Mouse (Mus musculus): Measurements from ENCODE around the gene Bckdhb. TPM values are rescaled to one million over a fixed set of nuclear protein-coding genes. Genes with fewer than 3 reads are reported as not detected.

Gene Bckdhb
- polyA plus RNA-seq, 1 experiment, result 21.9 TPM

DNA sequence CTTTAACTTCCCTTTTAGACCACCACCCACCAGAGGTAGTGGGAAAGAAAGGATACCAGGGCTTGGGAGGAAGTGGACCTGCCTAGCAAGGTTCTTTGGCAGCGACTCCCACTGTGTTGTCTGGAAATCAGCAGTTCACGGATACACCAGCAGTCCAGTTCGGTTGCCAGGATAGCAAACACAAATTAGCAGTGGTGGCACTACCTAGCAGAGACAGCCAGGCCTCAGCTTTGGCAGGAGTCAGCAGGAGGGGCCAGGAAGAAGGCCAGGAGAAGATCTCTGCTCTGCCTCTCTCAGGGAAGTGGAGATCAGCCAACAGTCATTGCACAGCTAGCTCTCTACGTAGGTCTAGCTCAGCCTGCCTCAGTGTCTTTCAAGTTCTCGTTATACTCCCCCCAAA, 159.7 kb downstream of the Bckdhb start:
- DNase-seq (ENCODE audit: low read depth), result no peak

DNA sequence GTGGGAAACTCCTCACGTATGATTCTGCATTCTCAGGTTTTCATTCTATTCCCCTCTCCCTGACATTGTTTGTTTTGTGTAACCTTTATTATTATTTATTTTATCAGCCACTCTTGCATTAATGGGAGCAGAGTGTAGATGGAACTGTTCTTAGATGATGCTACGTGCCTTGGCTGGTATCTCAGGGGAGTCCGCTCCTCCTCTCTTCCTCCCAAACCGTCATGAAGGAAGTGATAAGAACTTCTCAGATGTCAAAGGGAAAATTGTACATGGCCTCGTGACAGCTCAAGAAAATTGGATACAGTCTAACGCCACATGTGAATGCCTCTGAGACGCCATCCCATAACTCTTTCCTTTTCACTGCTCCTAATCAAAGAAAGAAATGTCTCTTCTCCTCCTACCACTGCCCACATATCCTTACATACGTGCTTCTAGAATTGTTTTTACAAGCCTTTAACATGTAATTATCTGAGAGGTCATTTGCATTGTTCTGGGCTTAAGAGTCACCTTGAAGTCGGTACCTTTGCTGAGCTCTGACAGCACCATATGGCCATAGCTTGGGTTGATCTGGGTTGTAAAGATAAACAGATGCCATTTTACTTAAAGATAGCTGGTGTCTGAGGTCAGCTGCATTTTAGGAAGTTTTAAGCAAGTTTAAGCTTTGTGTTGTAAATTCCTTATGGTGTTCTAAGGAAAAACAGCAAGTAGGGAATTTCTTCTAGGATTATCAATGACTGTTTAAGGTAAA, 165.5 kb downstream of the Bckdhb start:
- no peak for DNase-seq (ENCODE audit: low read depth)
- TF ChIP-seq POLR2A (IDR thresholded peaks at IDR 0.05; ENCODE audit: borderline replicate concordance, extremely low read depth, insufficient read depth, insufficient read length, poor library complexity, severe bottlenecking), result no peak
- no peak for TF ChIP-seq CTCF (IDR thresholded peaks at IDR 0.05; ENCODE audit: borderline replicate concordance, extremely low read depth, insufficient read depth, insufficient read length)

More for the DNA sequence above, 159.7 kb downstream of the Bckdhb start:
- TF ChIP-seq POLR2A (IDR thresholded peaks at IDR 0.05; ENCODE audit: borderline replicate concordance, extremely low read depth, insufficient read depth, insufficient read length, poor library complexity, severe bottlenecking), result no peak
- TF ChIP-seq CTCF (IDR thresholded peaks at IDR 0.05; ENCODE audit: borderline replicate concordance, extremely low read depth, insufficient read depth, insufficient read length), result no peak

DNA sequence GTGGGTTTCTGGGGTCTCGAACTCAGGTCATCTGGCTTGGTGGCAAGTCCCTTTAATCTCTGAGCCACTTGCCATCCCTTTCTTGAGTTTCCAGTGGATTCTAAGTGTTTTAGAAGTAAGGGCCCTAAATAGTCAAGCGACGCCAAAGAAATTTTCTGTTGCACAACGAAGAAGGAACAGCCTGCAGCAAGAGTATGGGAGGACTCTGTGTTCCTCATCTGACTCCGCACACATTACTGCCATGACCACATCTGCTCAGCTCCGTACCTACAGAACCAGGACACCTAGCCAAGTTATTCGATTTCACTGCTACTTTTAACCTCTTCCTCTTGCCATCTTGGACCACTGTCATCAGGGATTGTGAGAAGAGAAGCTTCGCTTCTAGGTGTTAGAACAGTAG, 168.0 kb downstream of the Bckdhb start:
- TF ChIP-seq POLR2A (IDR thresholded peaks at IDR 0.05; ENCODE audit: borderline replicate concordance, extremely low read depth, insufficient read depth, insufficient read length, poor library complexity, severe bottlenecking) (no peak), CTCF (IDR thresholded peaks at IDR 0.05; ENCODE audit: borderline replicate concordance, extremely low read depth, insufficient read depth, insufficient read length) (no peak)
- no peak for DNase-seq (ENCODE audit: low read depth)

DNA sequence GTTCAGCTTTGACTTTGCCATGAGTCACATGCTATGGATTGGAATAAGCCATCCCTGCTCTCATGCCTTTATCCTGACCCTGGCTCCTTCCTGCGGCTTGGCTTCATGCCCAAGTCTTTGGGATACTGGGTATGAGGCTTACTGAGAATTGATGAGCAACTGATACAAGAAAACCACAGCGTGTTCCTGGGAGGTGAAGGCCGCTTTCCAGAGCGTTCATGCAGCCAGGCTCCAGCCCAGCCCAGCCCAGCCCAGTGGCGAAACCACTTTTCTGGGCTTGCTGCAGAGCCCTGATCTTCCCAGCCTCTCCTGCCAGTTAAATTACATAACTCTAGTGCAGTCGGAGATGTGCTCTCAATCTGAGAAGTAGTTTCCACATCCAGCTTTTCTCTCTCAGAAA, 169.2 kb downstream of the Bckdhb start:
- TF ChIP-seq CTCF (IDR thresholded peaks at IDR 0.05; ENCODE audit: borderline replicate concordance, extremely low read depth, insufficient read depth, insufficient read length) (no peak), POLR2A (IDR thresholded peaks at IDR 0.05; ENCODE audit: borderline replicate concordance, extremely low read depth, insufficient read depth, insufficient read length, poor library complexity, severe bottlenecking) (no peak)

DNA sequence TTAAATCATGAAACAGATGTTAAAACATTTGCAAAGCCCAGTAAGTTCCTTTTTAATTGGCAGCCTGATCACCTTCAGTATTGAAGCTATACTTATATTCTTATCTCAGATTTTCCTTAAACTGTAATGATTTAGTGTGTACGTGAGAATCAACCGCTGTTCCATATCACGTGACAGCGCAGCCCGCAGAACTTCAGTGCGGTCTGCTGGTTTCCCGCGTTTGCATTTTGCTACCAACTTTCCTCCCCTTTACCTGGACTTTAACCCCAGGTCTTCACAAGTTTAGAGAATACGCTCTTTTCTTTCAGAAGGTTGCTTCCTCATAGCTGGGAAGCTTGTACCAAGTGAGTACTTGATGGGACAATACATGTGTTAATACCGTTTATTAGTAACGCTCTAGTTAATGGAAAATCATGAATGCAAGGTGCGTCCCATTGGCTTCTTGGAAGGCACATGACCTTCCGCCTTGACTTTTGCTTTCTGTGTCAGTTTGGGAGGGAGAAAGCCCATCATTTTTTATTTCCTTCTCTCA, 171.6 kb downstream of the Bckdhb start:
- no peak for DNase-seq (ENCODE audit: low read depth)
- TF ChIP-seq POLR2A (IDR thresholded peaks at IDR 0.05; ENCODE audit: borderline replicate concordance, extremely low read depth, insufficient read depth, insufficient read length, poor library complexity, severe bottlenecking) (no peak), CTCF (IDR thresholded peaks at IDR 0.05; ENCODE audit: borderline replicate concordance, extremely low read depth, insufficient read depth, insufficient read length) (no peak)

More for the DNA sequence above, 169.2 kb downstream of the Bckdhb start:
- no peak for DNase-seq (ENCODE audit: low read depth)

DNA sequence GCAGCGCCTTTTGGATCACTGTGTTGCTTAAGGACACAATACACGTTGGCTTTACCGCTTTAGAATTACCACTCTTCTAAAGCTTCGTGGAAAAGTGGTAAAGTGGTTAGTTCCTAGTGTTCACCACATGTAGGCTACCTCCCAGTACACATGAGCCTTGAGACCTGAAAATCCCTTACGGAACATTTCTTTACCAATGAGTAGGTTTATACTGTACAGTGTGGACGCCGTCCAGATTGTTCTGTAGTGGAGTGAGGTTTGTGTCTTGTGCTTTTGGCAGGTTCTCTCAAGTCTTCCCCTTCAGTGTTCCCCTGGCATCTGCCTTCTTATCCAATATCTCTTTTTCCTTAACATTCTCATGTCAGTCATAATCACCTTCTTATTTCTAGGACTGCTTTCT, 178.4 kb downstream of the Bckdhb start:
- TF ChIP-seq POLR2A (IDR thresholded peaks at IDR 0.05; ENCODE audit: borderline replicate concordance, extremely low read depth, insufficient read depth, insufficient read length, poor library complexity, severe bottlenecking), result no peak
- TF ChIP-seq CTCF (IDR thresholded peaks at IDR 0.05; ENCODE audit: borderline replicate concordance, extremely low read depth, insufficient read depth, insufficient read length), result no peak
- DNase-seq (ENCODE audit: low read depth), result no peak

GRCm38 (mm10) chr9:84106438-84106837, 181.5 kb downstream of the Bckdhb start:
- TF ChIP-seq POLR2A (IDR thresholded peaks at IDR 0.05; ENCODE audit: borderline replicate concordance, extremely low read depth, insufficient read depth, insufficient read length, poor library complexity, severe bottlenecking), result no peak
- DNase-seq (ENCODE audit: low read depth), result no peak

- TF ChIP-seq CTCF (IDR thresholded peaks at IDR 0.05; ENCODE audit: borderline replicate concordance, extremely low read depth, insufficient read depth, insufficient read length) (no peak), POLR2A (IDR thresholded peaks at IDR 0.05; ENCODE audit: borderline replicate concordance, extremely low read depth, insufficient read depth, insufficient read length, poor library complexity, severe bottlenecking) (no peak)
- DNase-seq (ENCODE audit: low read depth), result peak; percentile 60
These were observed 182.3 kb downstream of the Bckdhb start for GRCm38 (mm10) chr9:84107045-84107813.

- no peak for DNase-seq (ENCODE audit: low read depth)
- TF ChIP-seq CTCF (IDR thresholded peaks at IDR 0.05; ENCODE audit: borderline replicate concordance, extremely low read depth, insufficient read depth, insufficient read length), result no peak
- no peak for TF ChIP-seq POLR2A (IDR thresholded peaks at IDR 0.05; ENCODE audit: borderline replicate concordance, extremely low read depth, insufficient read depth, insufficient read length, poor library complexity, severe bottlenecking)
These were observed 183.6 kb downstream of the Bckdhb start for GRCm38 (mm10) chr9:84108534-84108933.

GRCm38 (mm10) chr9:84109777-84110478, 185.0 kb downstream of the Bckdhb start:
- peak; percentile 79 for DNase-seq (ENCODE audit: low read depth)
- TF ChIP-seq POLR2A (IDR thresholded peaks at IDR 0.05; ENCODE audit: borderline replicate concordance, extremely low read depth, insufficient read depth, insufficient read length, poor library complexity, severe bottlenecking) (no peak), CTCF (IDR thresholded peaks at IDR 0.05; ENCODE audit: borderline replicate concordance, extremely low read depth, insufficient read depth, insufficient read length) (no peak)

DNA sequence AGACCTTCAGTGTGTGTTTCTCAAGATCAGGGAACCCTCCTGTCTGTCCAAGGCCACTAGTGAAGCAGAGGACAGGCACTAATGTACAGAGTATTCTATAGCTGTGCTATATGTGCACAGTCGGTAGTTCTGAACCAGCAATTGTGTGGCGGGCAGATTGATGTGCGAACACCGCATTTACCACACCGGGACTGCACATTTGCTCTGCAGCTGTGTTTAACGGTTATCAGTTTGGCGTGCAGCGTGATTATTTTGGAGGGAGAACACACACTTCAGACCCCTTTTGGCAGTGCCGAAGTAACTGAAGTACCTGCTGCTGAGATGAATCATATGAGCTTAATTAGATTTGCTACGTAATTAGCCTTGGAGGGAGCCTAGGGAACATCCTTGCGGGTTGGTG, 185.7 kb downstream of the Bckdhb start:
- DNase-seq (ENCODE audit: low read depth), result peak; percentile 69
- no peak for TF ChIP-seq POLR2A (IDR thresholded peaks at IDR 0.05; ENCODE audit: borderline replicate concordance, extremely low read depth, insufficient read depth, insufficient read length, poor library complexity, severe bottlenecking)
- no peak for TF ChIP-seq CTCF (IDR thresholded peaks at IDR 0.05; ENCODE audit: borderline replicate concordance, extremely low read depth, insufficient read depth, insufficient read length)
